Mouse (Mus musculus) bone marrow, adult 2 months (tissue): ENCODE results near the gene Ckap5.

Source experiments
- CTCF ChIP-seq: fragments of 200-500 bp; IDR thresholded peaks from 2 replicates; pipeline ENCODE4 v1.5.1; 2011; ENCODE audit warnings: low read length, control low read depth; ENCODE audit not compliant: control insufficient read depth, insufficient read depth
- POLR2A ChIP-seq: fragments of 200-500 bp; IDR thresholded peaks from 2 replicates; pipeline ENCODE4 v1.6.1; 2011; ENCODE audit warnings: low read depth, mild to moderate bottlenecking, control low read depth, low read length, borderline replicate concordance; ENCODE audit not compliant: control insufficient read depth

- no peak for TF ChIP-seq CTCF
- no peak for TF ChIP-seq POLR2A
Observed at GRCm38 (mm10) chr2:91527147-91527486, 555 bp downstream of the Ckap5 start.
